Mouse (Mus musculus): ENCODE results near the gene Mbd6. TPM values are rescaled to one million over a fixed set of nuclear protein-coding genes. Genes with fewer than 3 reads are reported as not detected.
A peak's percentile ranks its signal among the peaks of the same experiment; 100 is the strongest.

Mbd6 gene
- polyA plus RNA-seq, 1 experiment from 2014 or later: 10.6 TPM

- peak within 1 kb of the TSS; percentile 56 for H3K9ac ChIP-seq (ENCODE audit: low read length)
- ATAC-seq (ENCODE audit: low read depth): no peak
- H3K9me3 ChIP-seq (ENCODE audit: control insufficient read depth, low read length): no peaks in the 10 kb centered on the region
- no peak within 1 kb of the TSS for H3K27ac ChIP-seq (ENCODE audit: low read length)
- WGBS: 1% methylated on average over 44 of the region's 53 CpGs
- no peaks in the 10 kb centered on the region for H3K36me3 ChIP-seq (ENCODE audit: control insufficient read depth, insufficient read depth, low read length)
- peak within 1 kb of the TSS; percentile 77 for H3K4me2 ChIP-seq (ENCODE audit: low read depth, low read length)
- peaks cover 13% of the 10 kb centered on the region for H3K4me1 ChIP-seq (replicated peaks; ENCODE audit: control insufficient read depth, insufficient read depth, low read length)
- peak within 1 kb of the TSS; percentile 47 for H3K4me3 ChIP-seq (ENCODE audit: low read length)
- H3K27me3 ChIP-seq (ENCODE audit: control insufficient read depth, insufficient read depth, low read depth, low read length): peaks cover 20% of the 10 kb centered on the region
Observed at GRCm38 (mm10) chr10:127262548-127263398, 26.0 kb downstream of the Mbd6 start, which contains the start of gene Kif5a. Gene Kif5a (minus strand): TSS chr10:127263348.

DNA sequence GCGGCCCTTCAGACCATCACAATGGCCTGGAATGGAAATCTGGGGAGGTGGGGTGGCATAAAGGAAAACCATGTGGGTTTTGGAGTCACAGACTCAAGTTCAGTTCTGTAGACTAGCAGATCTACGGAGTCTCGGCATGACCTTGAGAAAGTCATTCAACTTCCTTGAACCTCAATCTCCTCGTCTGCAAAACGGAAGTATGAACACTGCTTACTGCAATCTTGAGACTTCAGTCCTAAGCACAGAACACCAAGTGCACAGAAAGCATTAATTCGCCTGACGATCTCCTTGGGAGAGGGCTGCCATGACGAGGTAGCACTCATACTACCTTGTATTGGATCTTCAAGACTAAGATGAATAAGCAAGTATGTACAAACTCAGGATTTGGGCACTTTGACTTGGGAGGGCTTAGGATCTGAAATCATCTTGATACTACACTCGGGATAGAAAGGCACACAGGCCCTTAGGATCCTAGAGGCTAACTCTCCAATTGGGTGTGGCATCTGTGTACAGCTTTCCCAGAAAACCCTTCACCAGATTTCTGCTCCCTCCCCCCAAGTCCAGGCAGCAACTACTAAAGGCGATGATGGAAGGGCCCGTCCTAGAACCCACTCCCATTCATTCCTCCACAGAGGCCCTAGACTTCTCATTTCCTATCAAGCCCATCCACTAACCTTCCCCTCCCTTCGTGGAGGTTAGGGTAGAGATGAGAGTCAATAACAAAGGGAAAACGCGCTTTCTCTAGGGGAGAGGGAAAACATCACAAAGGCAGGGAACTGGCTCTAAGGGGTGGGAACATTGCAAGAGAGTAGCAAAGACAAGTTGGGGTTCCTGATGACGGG lies 26.9 kb downstream of the Mbd6 start:
- Histone ChIP-seq H3K27me3 (ENCODE audit: control insufficient read depth, insufficient read depth, low read depth, low read length) (peaks cover 20% of the 10 kb centered on the region), H3K4me3 (ENCODE audit: low read length) (no peak overlapping the region), H3K36me3 (ENCODE audit: control insufficient read depth, insufficient read depth, low read length) (no peaks in the 10 kb centered on the region), H3K4me2 (ENCODE audit: low read depth, low read length) (no peak overlapping the region; the same call in 1 of the 2 replicates), H3K9me3 (ENCODE audit: control insufficient read depth, low read length) (no peaks in the 10 kb centered on the region), H3K4me1 (replicated peaks; ENCODE audit: control insufficient read depth, insufficient read depth, low read length) (peaks cover 7% of the 10 kb centered on the region), H3K9ac (ENCODE audit: low read length) (no peak overlapping the region), H3K27ac (ENCODE audit: low read length) (no peak overlapping the region)
- no peak for ATAC-seq (ENCODE audit: low read depth)
- 63% methylated on average over 15 of the region's 15 CpGs for WGBS

DNA sequence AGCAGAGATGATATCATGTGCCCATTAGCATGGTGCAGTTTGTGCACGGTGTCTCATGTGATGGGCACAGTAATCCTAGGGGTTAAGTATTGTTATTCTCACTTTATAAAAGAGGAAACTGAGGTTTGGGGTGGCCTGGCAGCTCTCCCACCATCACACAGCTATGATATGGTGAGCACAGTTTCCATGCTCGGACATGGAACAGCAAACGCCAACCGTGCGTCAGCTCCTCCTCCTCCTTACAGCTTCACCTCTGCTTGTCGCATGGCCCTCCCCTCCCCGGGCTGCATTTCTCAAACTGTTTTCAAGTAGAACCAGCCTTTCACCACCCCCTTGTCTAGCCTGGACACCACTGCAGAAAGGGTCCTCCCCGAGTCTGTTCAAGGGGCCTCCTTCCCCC lies 30.3 kb downstream of the Mbd6 start:
- H3K9ac ChIP-seq (ENCODE audit: low read length): no peak overlapping the region
- peaks cover 7% of the 10 kb centered on the region for H3K4me1 ChIP-seq (replicated peaks; ENCODE audit: control insufficient read depth, insufficient read depth, low read length)
- H3K27ac ChIP-seq (ENCODE audit: low read length): no peak overlapping the region
- H3K4me2 ChIP-seq (ENCODE audit: low read depth, low read length): no peak overlapping the region
- no peaks in the 10 kb centered on the region for H3K36me3 ChIP-seq (ENCODE audit: control insufficient read depth, insufficient read depth, low read length)
- ATAC-seq (ENCODE audit: low read depth): no peak
- H3K27me3 ChIP-seq (ENCODE audit: control insufficient read depth, insufficient read depth, low read depth, low read length): peaks cover 15% of the 10 kb centered on the region
- WGBS: 64% methylated on average over 8 of the region's 8 CpGs
- H3K4me3 ChIP-seq (ENCODE audit: low read length): no peak overlapping the region
- H3K9me3 ChIP-seq (ENCODE audit: control insufficient read depth, low read length): no peaks in the 10 kb centered on the region

DNA sequence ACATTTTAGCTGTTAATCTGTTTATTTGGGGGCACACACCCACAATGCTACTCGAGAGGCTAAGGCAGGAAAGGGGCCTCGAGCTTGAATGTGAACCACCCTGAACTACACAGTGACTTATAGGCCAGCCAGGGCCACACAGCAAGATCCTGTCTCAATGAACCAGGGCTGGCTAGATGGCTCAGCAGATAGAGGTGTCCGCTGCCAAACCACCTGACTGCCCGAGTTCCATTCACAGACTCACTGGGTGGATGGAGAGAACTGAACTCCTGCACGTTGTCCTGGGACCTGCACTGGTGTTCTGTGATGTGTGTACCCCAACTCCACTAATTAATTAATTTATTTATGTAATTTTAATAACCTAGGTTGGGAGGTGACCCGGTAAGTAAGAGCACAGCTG lies 31.0 kb downstream of the Mbd6 start:
- WGBS: 71% methylated on average over 6 of the region's 6 CpGs
- Histone ChIP-seq H3K4me1 (replicated peaks; ENCODE audit: control insufficient read depth, insufficient read depth, low read length) (peaks cover 5% of the 10 kb centered on the region), H3K27ac (ENCODE audit: low read length) (no peak overlapping the region), H3K27me3 (ENCODE audit: control insufficient read depth, insufficient read depth, low read depth, low read length) (peaks cover 13% of the 10 kb centered on the region), H3K4me3 (ENCODE audit: low read length) (no peak overlapping the region), H3K4me2 (ENCODE audit: low read depth, low read length) (no peak overlapping the region), H3K36me3 (ENCODE audit: control insufficient read depth, insufficient read depth, low read length) (no peaks in the 10 kb centered on the region), H3K9ac (ENCODE audit: low read length) (no peak overlapping the region), H3K9me3 (ENCODE audit: control insufficient read depth, low read length) (no peaks in the 10 kb centered on the region)
- no peak for ATAC-seq (ENCODE audit: low read depth)

GRCm38 (mm10) chr10:127255625-127256345 lies 33.0 kb downstream of the Mbd6 start:
- Histone ChIP-seq H3K4me3 (ENCODE audit: low read length) (no peak overlapping the region), H3K4me2 (ENCODE audit: low read depth, low read length) (no peak overlapping the region; the same call in 1 of the 2 replicates), H3K9ac (ENCODE audit: low read length) (no peak overlapping the region), H3K27me3 (ENCODE audit: control insufficient read depth, insufficient read depth, low read depth, low read length) (no peaks in the 10 kb centered on the region), H3K9me3 (ENCODE audit: control insufficient read depth, low read length) (no peaks in the 10 kb centered on the region), H3K36me3 (ENCODE audit: control insufficient read depth, insufficient read depth, low read length) (no peaks in the 10 kb centered on the region), H3K4me1 (replicated peaks; ENCODE audit: control insufficient read depth, insufficient read depth, low read length) (no peaks in the 10 kb centered on the region), H3K27ac (ENCODE audit: low read length) (no peak overlapping the region)
- peak; percentile 82 for ATAC-seq (ENCODE audit: low read depth)
- 18% methylated on average over 14 of the region's 14 CpGs for WGBS

DNA sequence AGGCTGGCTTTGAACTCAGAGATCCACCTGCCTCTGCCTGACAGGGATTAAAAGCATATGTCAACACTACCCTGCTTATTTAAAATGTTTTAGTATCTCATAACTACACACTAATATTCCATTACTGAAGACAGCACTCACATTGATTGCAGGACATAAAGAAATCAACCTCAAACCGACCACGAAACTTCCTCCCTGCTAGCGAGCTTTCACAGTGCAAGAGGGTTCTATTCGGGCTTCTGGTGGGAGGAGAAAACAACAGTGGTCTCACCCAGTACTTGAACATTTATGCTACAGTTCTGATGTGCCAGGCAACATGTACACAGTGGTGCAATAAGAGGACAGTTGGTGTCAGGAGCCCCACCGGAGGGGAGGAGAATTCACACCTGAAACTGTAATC lies 38.0 kb downstream of the Mbd6 start:
- H3K9me3 ChIP-seq (ENCODE audit: control insufficient read depth, low read length): no peaks in the 10 kb centered on the region
- H3K4me3 ChIP-seq (ENCODE audit: low read length): no peak overlapping the region
- no peak overlapping the region for H3K4me2 ChIP-seq (ENCODE audit: low read depth, low read length)
- H3K27ac ChIP-seq (ENCODE audit: low read length): no peak overlapping the region
- 75% methylated on average over 5 of the region's 5 CpGs for WGBS
- no peaks in the 10 kb centered on the region for H3K4me1 ChIP-seq (replicated peaks; ENCODE audit: control insufficient read depth, insufficient read depth, low read length)
- no peaks in the 10 kb centered on the region for H3K36me3 ChIP-seq (ENCODE audit: control insufficient read depth, insufficient read depth, low read length)
- H3K27me3 ChIP-seq (ENCODE audit: control insufficient read depth, insufficient read depth, low read depth, low read length): no peaks in the 10 kb centered on the region
- H3K9ac ChIP-seq (ENCODE audit: low read length): no peak overlapping the region
- ATAC-seq (ENCODE audit: low read depth): no peak

DNA sequence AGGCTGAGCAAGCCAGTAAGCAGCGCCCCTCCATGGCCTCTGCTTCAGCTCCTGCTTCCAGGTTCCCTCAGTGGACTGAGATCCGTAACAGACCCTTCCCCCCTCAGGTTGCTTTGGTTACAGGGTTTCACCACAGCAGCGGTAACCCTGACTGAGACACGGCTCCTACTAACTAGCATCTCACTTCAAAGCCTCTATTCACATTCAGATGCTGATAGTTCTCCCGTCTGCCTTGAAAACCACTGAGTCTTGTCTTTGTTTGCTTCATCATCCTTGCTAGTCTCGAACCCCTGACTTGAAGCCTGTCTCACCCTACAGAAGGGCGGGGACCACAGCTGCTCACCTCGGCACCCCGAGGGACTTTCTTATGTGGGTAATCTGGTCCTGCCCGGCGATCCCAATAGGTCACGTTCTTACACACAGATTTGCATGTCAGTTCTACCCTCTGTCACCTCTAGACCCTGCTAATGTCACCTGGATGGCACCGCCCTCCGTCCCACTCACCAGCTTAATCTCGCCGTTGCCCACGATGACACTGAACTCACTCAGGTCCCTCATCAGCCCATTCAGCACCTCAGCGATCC lies 50.5 kb downstream of the Mbd6 start:
- no peaks in the 10 kb centered on the region for H3K27me3 ChIP-seq (ENCODE audit: control insufficient read depth, insufficient read depth, low read depth, low read length)

GRCm38 (mm10) chr10:127236541-127236940 lies 52.3 kb downstream of the Mbd6 start:
- no peaks in the 10 kb centered on the region for H3K36me3 ChIP-seq (ENCODE audit: control insufficient read depth, insufficient read depth, low read length)
- H3K27ac ChIP-seq (ENCODE audit: low read length): no peak overlapping the region
- H3K27me3 ChIP-seq (ENCODE audit: control insufficient read depth, insufficient read depth, low read depth, low read length): no peaks in the 10 kb centered on the region
- no peak overlapping the region for H3K9ac ChIP-seq (ENCODE audit: low read length)
- H3K4me2 ChIP-seq (ENCODE audit: low read depth, low read length): no peak overlapping the region
- no peaks in the 10 kb centered on the region for H3K4me1 ChIP-seq (replicated peaks; ENCODE audit: control insufficient read depth, insufficient read depth, low read length)
- ATAC-seq (ENCODE audit: low read depth): no peak
- no peaks in the 10 kb centered on the region for H3K9me3 ChIP-seq (ENCODE audit: control insufficient read depth, low read length)
- H3K4me3 ChIP-seq (ENCODE audit: low read length): no peak overlapping the region
- 39% methylated on average over 9 of the region's 9 CpGs for WGBS

More for the DNA sequence above, 50.5 kb downstream of the Mbd6 start:
- H3K36me3 ChIP-seq (ENCODE audit: control insufficient read depth, insufficient read depth, low read length): no peaks in the 10 kb centered on the region
- no peak overlapping the region for H3K9ac ChIP-seq (ENCODE audit: low read length)
- no peak overlapping the region for H3K4me2 ChIP-seq (ENCODE audit: low read depth, low read length)
- no peak overlapping the region for H3K4me3 ChIP-seq (ENCODE audit: low read length)
- 65% methylated on average over 18 of the region's 18 CpGs for WGBS
- H3K9me3 ChIP-seq (ENCODE audit: control insufficient read depth, low read length): no peaks in the 10 kb centered on the region
- H3K27ac ChIP-seq (ENCODE audit: low read length): no peak overlapping the region
- no peak for ATAC-seq (ENCODE audit: low read depth)
- H3K4me1 ChIP-seq (replicated peaks; ENCODE audit: control insufficient read depth, insufficient read depth, low read length): no peaks in the 10 kb centered on the region

Measured in lung, embryonic 16.5 days (tissue).